Mouse (Mus musculus) embryonic facial prominence, embryonic 11.5 days (tissue): ENCODE data around the gene Mrpl50. TPM values are rescaled to one million over a fixed set of nuclear protein-coding genes. Genes with fewer than 3 reads are reported as not detected.
"Not testable (repeated sequence)": the region's sequence is repeated elsewhere in the genome, so short reads cannot be mapped to it uniquely, and the experiment has no call there.

Source experiments
- ATAC-seq: fragments of 200-750 bp; cut with Nextera tagmentation; replicated peaks from 2 replicates; pipeline ENCODE4 v1.8.0; 2017; ENCODE audit warnings: low read depth; ENCODE audit not compliant: insufficient number of reproducible peaks, low FRiP score, low TSS enrichment
- DNase-seq: peaks from one replicate; pipeline ENCODE4 v3.0.0-alpha.2; 2015; ENCODE audit warnings: low spot score
- H3K27ac ChIP-seq: fragments of 300-500 bp; sonication (generic); replicated peaks from 2 replicates; pipeline ENCODE4 v1.5.1; 2014; ENCODE audit warnings: mild to moderate bottlenecking, low read depth, low read length, control low read depth
- H3K27me3 ChIP-seq: fragments of 300-500 bp; sonication (generic); 2 replicates; pipeline ENCODE4 v1.6.1; 2014; ENCODE audit warnings: mild to moderate bottlenecking, low read length, moderate library complexity, mixed read lengths; ENCODE audit not compliant: control insufficient read depth, insufficient read depth
- H3K36me3 ChIP-seq: fragments of 300-500 bp; sonication (generic); replicated peaks from 2 replicates; pipeline ENCODE4 v1.6.1; 2014; ENCODE audit warnings: low read depth, mild to moderate bottlenecking, low read length, moderate library complexity, mixed read lengths; ENCODE audit not compliant: control insufficient read depth, insufficient read depth
- H3K4me1 ChIP-seq: fragments of 300-500 bp; sonication (generic); 2 replicates; pipeline ENCODE4 v1.6.1; 2014; ENCODE audit warnings: low read length, mixed read lengths; ENCODE audit not compliant: control insufficient read depth, insufficient read depth
- H3K4me2 ChIP-seq: fragments of 300-500 bp; sonication (generic); 2 replicates; pipeline ENCODE4 v1.6.1; 2014; ENCODE audit warnings: low read depth, mild to moderate bottlenecking, control low read depth, low read length, moderate library complexity
- H3K4me3 ChIP-seq: fragments of 300-500 bp; sonication (generic); 2 replicates; pipeline ENCODE4 v1.5.1; 2014; ENCODE audit warnings: low read depth, low read length, control low read depth
- H3K9ac ChIP-seq: fragments of 300-500 bp; sonication (generic); replicated peaks from 2 replicates; pipeline ENCODE4 v1.6.1; 2014; ENCODE audit warnings: mild to moderate bottlenecking, control low read depth, low read length
- H3K9me3 ChIP-seq: fragments of 300-500 bp; sonication (generic); replicated peaks from 2 replicates; pipeline ENCODE4 v1.6.1; 2016; ENCODE audit warnings: mild to moderate bottlenecking, low read length, inconsistent platforms, mixed read lengths; ENCODE audit not compliant: control insufficient read depth
- WGBS: fragments of 180-500 bp; shearing (Covaris S2); extraction: QIAGEN DNeasy Blood & Tissue Kit; methylation state at CpG from one replicate; pipeline ENCODE4 v1.1.7; 2014; 5-methylcytosine and 5-hydroxymethylcytosine counted together
- polyA plus RNA-seq: library from polyadenylated mRNA; unstranded; fragments of >200 nt; fragmentation: Nextera tagmentation; extraction: Ambion mirVana; gene quantifications from 2 replicates; pipeline ENCODE4 v1.2.1, GENCODE M21; 2014

The Mrpl50 gene
- polyA plus RNA-seq, 1 experiment from 2014 or later, result 119 TPM

DNA sequence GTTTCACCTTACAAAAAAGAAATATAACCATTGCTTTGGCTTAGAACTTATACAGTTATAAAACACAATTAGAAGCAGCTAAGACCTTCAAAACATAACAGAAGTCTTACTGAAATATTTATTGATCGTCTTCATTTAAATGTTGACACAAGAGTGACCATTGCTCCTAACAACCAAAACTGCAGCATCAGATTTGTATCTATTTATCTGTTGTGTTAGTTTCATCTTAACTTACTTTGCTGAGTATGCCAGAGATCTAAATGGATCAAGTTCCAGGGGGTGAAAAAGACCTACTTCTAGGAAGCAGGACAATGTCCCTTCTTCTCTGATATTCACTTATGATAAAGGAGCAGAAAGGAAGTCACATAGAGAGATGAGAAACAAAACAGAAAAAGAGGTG is 17.3 kb downstream of the Mrpl50 start:
- H3K27ac ChIP-seq, result no peak overlapping the region
- WGBS, result 87% methylated on average over 1 of the region's 1 CpGs
- no peaks in the 10 kb centered on the region for H3K9me3 ChIP-seq
- no peak for ATAC-seq
- no peak overlapping the region for H3K9ac ChIP-seq
- DNase-seq, result no peak
- H3K36me3 ChIP-seq, result no peaks in the 10 kb centered on the region
- H3K4me1 ChIP-seq, result no peaks in the 10 kb centered on the region
- no peak overlapping the region for H3K4me2 ChIP-seq
- H3K4me3 ChIP-seq, result no peak overlapping the region
- H3K27me3 ChIP-seq, result no peaks in the 10 kb centered on the region

DNA sequence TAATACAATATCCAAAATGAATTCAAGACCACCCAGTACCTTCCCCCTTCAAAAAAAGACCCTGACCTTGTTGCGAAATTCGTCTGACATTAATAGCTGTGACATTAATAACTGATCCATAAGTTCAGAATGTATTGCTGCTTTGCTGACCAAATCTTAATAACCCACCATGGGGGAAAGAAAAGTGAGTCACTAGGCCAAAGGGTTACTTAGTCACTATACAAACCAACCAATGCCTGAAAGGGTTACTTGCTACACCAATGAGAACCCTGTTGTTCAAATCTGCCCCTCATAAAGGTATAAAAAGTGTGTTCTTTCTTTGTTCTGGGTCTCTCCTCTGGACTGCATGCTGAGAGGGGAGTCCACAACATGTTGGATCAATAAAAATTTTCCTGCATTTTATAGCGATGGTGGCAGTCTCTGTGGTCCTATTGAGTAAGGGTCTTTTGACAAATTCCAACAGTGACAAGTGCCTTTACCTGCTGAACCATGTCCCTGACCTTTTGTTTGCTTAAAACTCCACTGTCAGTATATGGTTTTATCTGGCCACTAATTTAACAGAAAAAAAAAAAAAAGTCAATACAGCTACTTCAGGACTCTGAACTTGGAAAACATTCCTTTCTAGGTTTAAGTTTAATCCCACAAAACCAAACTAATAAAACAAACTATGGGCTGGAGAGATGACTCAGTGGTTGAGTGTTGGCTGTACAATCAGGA is 34.8 kb downstream of the Mrpl50 start:
- not testable (repeated sequence) for H3K4me2 ChIP-seq, H3K9me3 ChIP-seq, H3K9ac ChIP-seq, ATAC-seq, H3K27ac ChIP-seq, H3K27me3 ChIP-seq, H3K4me1 ChIP-seq, H3K36me3 ChIP-seq, H3K4me3 ChIP-seq, DNase-seq
- WGBS, result 77% methylated on average over 3 of the region's 3 CpGs

DNA sequence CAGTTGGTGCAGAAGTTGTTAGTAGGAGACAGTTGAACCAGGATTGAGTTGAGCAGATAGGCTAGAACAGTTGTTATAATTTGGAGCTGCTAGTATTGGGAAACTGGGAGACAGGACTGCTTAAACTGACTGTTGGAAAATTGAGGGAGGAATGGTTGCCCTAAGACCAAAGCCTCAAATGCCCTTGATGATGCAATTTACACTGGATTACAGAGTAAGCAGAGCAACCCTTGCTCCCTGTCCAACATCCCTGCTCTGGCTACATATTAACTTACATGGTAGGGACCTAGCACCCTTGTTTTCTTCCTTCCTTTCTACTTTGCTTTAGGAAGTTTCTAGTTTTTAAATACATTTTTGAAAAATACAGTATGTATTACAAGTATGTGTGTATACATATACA is 35.5 kb downstream of the Mrpl50 start:
- Histone ChIP-seq H3K36me3 (no peaks in the 10 kb centered on the region), H3K27ac (no peak overlapping the region), H3K9ac (no peak overlapping the region), H3K4me3 (no peak overlapping the region), H3K4me1 (no peaks in the 10 kb centered on the region), H3K4me2 (no peak overlapping the region), H3K27me3 (no peaks in the 10 kb centered on the region), H3K9me3 (no peaks in the 10 kb centered on the region)
- DNase-seq, result no peak
- no peak for ATAC-seq

DNA sequence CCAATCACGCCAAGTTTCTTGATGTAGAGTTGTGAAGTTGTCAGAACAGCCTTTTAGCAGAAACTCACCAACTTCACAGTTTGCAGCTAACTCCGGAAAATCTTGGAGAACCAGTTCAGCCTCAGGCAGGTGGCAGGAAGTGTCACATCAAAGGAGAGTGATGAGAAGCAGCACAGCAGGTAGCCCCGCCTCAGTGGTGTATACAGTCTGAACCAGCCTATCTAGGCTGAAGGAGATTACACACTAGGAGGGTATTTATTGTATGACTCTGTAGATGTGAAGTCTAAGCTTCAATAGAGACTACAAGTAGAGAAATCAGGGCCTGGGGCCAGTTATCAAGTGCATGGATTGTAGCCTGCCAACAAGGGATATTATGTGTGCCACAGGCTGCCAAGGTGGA is 40.0 kb downstream of the Mrpl50 start:
- ATAC-seq, result no peak
- DNase-seq, result peak; percentile 36
- Histone ChIP-seq H3K9me3 (no peaks in the 10 kb centered on the region), H3K4me2 (no peak overlapping the region), H3K9ac (no peak overlapping the region), H3K27me3 (no peaks in the 10 kb centered on the region), H3K27ac (no peak overlapping the region), H3K4me3 (no peak overlapping the region), H3K36me3 (no peaks in the 10 kb centered on the region), H3K4me1 (no peaks in the 10 kb centered on the region)
- WGBS, result 44% methylated on average over 3 of the region's 3 CpGs

DNA sequence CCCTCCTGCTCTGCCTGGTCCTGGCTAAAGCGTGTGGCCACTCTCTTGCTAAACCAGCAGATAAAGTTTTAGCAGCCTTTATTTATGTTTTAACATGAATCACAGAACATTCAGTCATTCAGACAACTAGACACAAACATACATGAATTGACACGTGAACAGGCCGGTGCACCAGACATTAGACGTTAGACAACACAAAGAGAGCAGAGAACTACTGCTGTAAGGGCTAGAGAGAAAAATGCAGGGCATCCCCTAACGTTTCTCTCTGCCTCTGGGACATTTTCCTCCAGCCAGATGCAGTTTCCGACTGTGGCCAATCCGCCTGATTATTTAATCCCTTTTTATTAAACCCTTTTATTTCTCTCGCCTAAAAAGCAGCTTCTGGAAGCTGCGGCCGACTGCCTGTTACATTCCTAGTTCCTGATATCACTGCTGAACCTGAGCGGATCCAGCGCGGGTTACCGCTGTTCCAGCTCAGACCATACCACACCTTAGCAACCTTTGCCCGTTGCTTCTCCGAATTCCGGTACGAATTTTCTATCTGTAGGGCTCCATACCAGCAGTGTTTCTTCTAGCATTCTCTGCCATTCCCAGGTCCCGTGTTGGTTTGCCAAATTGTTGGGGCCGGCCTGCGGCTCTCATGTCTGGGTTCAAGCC is 40.7 kb downstream of the Mrpl50 start:
- H3K9me3 ChIP-seq, result no peaks in the 10 kb centered on the region
- no peak overlapping the region for H3K9ac ChIP-seq
- H3K27me3 ChIP-seq, result no peaks in the 10 kb centered on the region
- peak overlapping the region; percentile 25; the same call in 1 of the 2 replicates for H3K4me2 ChIP-seq
- H3K27ac ChIP-seq, result no peak overlapping the region
- no peak overlapping the region for H3K4me3 ChIP-seq
- no peaks in the 10 kb centered on the region for H3K36me3 ChIP-seq
- ATAC-seq (no peak), DNase-seq (peak; percentile 4)
- H3K4me1 ChIP-seq, result no peaks in the 10 kb centered on the region
- WGBS, result 24% methylated on average over 21 of the region's 21 CpGs

DNA sequence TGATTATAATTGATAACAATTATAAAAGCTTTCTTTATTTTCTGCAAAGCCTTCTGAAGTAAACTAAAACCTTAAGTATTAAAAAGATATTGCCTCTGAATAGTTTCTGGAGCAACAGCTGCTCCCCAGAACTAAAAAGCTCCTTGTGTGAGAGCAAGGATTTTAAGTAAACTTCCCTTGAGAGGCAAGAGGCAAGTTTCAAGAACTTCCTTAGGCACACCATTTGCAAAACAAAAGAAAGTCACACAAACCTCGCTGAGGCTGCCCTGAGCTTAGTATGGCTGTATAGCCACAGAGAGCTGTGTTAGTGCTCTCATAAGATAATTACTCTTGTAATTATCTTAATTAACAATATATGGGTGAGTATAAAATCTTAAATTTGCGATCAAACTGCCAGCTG is 41.9 kb downstream of the Mrpl50 start:
- H3K4me2 ChIP-seq, H3K9ac ChIP-seq, H3K27me3 ChIP-seq, DNase-seq, ATAC-seq, H3K36me3 ChIP-seq, H3K27ac ChIP-seq, H3K4me3 ChIP-seq, H3K9me3 ChIP-seq, H3K4me1 ChIP-seq: not testable (repeated sequence)
- 16% methylated on average over 2 of the region's 2 CpGs for WGBS

DNA sequence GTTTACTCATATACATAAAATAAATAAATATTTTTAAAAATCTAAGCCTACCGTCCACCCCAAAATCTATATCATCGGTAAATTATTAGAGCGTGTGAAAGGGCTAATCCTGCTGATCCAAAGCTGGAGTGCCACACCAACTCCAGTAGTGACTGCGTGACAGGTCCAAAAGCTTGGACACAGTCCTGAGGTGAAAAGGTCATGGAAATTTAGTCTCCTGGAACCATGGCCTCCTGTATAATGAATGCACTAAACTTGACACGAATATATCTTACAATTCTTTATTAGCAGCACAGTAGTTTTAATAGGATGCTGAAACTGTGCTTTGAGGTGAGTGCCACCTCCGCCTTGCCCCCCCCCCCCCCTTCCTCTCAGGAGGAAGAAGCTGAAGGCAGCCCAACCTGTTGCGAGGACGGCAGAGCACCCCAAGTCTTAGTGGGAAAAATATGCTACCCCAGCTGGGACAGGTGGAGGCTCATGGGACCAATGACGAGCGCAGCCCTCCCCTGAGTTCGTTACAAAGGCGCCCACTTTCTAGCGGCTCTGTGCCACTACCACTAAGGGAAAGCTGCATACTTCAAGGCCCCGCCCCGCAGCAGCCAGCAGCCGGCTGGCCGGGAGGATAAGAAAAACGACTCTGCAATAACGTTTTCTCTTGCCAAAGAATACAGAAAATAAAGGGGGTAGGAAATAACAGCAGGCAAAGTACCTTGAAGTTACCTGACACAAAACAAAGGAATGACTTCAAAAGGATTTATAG is 42.6 kb downstream of the Mrpl50 start:
- Histone ChIP-seq H3K4me1 (no peaks in the 10 kb centered on the region), H3K4me2 (peak overlapping the region; percentile 16), H3K9ac (no peak overlapping the region), H3K27ac (no peak overlapping the region), H3K4me3 (no peak overlapping the region), H3K27me3 (no peaks in the 10 kb centered on the region), H3K36me3 (no peaks in the 10 kb centered on the region), H3K9me3 (no peaks in the 10 kb centered on the region)
- ATAC-seq (peak; percentile 70; the same call in 1 of the 2 replicates), DNase-seq (peak; percentile 56)
- WGBS, result 21% methylated on average over 19 of the region's 19 CpGs

DNA sequence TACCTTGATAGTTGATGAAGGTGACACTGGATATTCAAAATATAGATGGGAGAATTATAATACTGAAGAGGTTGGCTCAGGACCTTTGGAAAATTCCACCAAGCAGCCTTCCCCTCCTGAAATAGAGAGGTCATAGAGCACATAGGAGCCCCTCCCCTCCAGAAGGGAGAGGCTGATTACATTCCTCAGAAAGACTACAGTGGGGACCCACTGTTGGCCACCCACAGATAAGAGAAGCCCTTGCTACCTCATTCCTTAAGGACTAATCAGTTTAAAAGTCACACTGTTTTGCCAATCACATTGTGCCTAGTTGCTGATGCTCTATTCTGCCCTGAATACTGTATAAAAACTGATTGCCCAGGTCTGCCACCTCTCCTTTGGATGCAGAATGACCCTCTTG is 46.3 kb downstream of the Mrpl50 start:
- DNase-seq (no peak), ATAC-seq (no peak)
- no peaks in the 10 kb centered on the region for H3K36me3 ChIP-seq
- no peak overlapping the region for H3K9ac ChIP-seq
- no peaks in the 10 kb centered on the region for H3K9me3 ChIP-seq
- H3K27ac ChIP-seq, result no peak overlapping the region
- no peaks in the 10 kb centered on the region for H3K4me1 ChIP-seq
- no peak overlapping the region for H3K4me2 ChIP-seq
- no peaks in the 10 kb centered on the region for H3K27me3 ChIP-seq
- H3K4me3 ChIP-seq, result no peak overlapping the region
